Mouse (Mus musculus): ENCODE measurements around the gene Cyp27b1.
A peak's percentile ranks its signal among the peaks of the same experiment; 100 is the strongest.

The Cyp27b1 gene

GRCm38 (mm10) chr10:127062503-127062902 is 14.5 kb downstream of the Cyp27b1 start:
- Histone ChIP-seq H3K27me3 (ENCODE audit: insufficient read depth, low read length) (peaks cover 9% of the 10 kb centered on the region), H3K36me3 (ENCODE audit: insufficient read depth, low read length) (peaks cover 41% of the 10 kb centered on the region), H3K4me3 (replicated peaks; ENCODE audit: low read length) (0 out of 2 replicates have a peak overlapping the region, but pooled peaks have one; percentile 27), H3K4me1 (replicated peaks; ENCODE audit: low read depth, low read length) (peaks cover 74% of the 10 kb centered on the region), H3K9me3 (ENCODE audit: low read length) (no peaks in the 10 kb centered on the region)
- TF ChIP-seq POU5F1 (IDR thresholded peaks at IDR 0.05; ENCODE audit: borderline replicate concordance, low read length) (no peak), NANOG (IDR thresholded peaks at IDR 0.05; ENCODE audit: borderline replicate concordance, low read length) (no peak), CTCF (conservative IDR thresholded peaks at IDR 0.05; ENCODE audit: low read length) (no peak)

GRCm38 (mm10) chr10:127063239-127063872 is 15.3 kb downstream of the Cyp27b1 start, which contains the start of gene Cdk4:
TSS of gene Cdk4 (plus strand) at chr10:127063534.
- Histone ChIP-seq H3K9me3 (ENCODE audit: low read length) (no peaks in the 10 kb centered on the region), H3K27me3 (ENCODE audit: insufficient read depth, low read length) (peaks cover 6% of the 10 kb centered on the region), H3K4me3 (replicated peaks; ENCODE audit: low read length) (peak within 1 kb of the TSS; percentile 98), H3K4me1 (replicated peaks; ENCODE audit: low read depth, low read length) (peaks cover 74% of the 10 kb centered on the region), H3K36me3 (ENCODE audit: insufficient read depth, low read length) (peaks cover 43% of the 10 kb centered on the region)
- TF ChIP-seq POU5F1 (IDR thresholded peaks at IDR 0.05; ENCODE audit: borderline replicate concordance, low read length) (no peak), NANOG (IDR thresholded peaks at IDR 0.05; ENCODE audit: borderline replicate concordance, low read length) (no peak), CTCF (conservative IDR thresholded peaks at IDR 0.05; ENCODE audit: low read length) (no peak)

GRCm38 (mm10) chr10:127063913-127064870 is 16.1 kb downstream of the Cyp27b1 start:
- Histone ChIP-seq H3K36me3 (ENCODE audit: insufficient read depth, low read length) (peaks cover 52% of the 10 kb centered on the region), H3K4me1 (replicated peaks; ENCODE audit: low read depth, low read length) (peaks cover 75% of the 10 kb centered on the region), H3K4me3 (replicated peaks; ENCODE audit: low read length) (peak overlapping the region; percentile 98), H3K9me3 (ENCODE audit: low read length) (no peaks in the 10 kb centered on the region), H3K27me3 (ENCODE audit: insufficient read depth, low read length) (no peaks in the 10 kb centered on the region)
- TF ChIP-seq CTCF (conservative IDR thresholded peaks at IDR 0.05; ENCODE audit: low read length) = no peak
- no peak for TF ChIP-seq NANOG (IDR thresholded peaks at IDR 0.05; ENCODE audit: borderline replicate concordance, low read length)
- TF ChIP-seq POU5F1 (IDR thresholded peaks at IDR 0.05; ENCODE audit: borderline replicate concordance, low read length) = no peak

- H3K9me3 ChIP-seq (ENCODE audit: low read length) = no peaks in the 10 kb centered on the region
- H3K27me3 ChIP-seq (ENCODE audit: insufficient read depth, low read length) = no peaks in the 10 kb centered on the region
- H3K4me3 ChIP-seq (replicated peaks; ENCODE audit: low read length) = peak overlapping the region; percentile 98
- peaks cover 53% of the 10 kb centered on the region for H3K36me3 ChIP-seq (ENCODE audit: insufficient read depth, low read length)
- H3K4me1 ChIP-seq (replicated peaks; ENCODE audit: low read depth, low read length) = peaks cover 80% of the 10 kb centered on the region
- no peak for TF ChIP-seq NANOG (IDR thresholded peaks at IDR 0.05; ENCODE audit: borderline replicate concordance, low read length)
- no peak for TF ChIP-seq CTCF (conservative IDR thresholded peaks at IDR 0.05; ENCODE audit: low read length)
- no peak for TF ChIP-seq POU5F1 (IDR thresholded peaks at IDR 0.05; ENCODE audit: borderline replicate concordance, low read length)
Measured at GRCm38 (mm10) chr10:127065981-127066380, 17.9 kb downstream of the Cyp27b1 start.

- H3K4me1 ChIP-seq (replicated peaks; ENCODE audit: low read depth, low read length) = peaks cover 80% of the 10 kb centered on the region
- no peaks in the 10 kb centered on the region for H3K27me3 ChIP-seq (ENCODE audit: insufficient read depth, low read length)
- H3K9me3 ChIP-seq (ENCODE audit: low read length) = no peaks in the 10 kb centered on the region
- TF ChIP-seq CTCF (conservative IDR thresholded peaks at IDR 0.05; ENCODE audit: low read length) (no peak), POU5F1 (IDR thresholded peaks at IDR 0.05; ENCODE audit: borderline replicate concordance, low read length) (no peak)
- H3K4me3 ChIP-seq (replicated peaks; ENCODE audit: low read length) = 0 out of 2 replicates have a peak overlapping the region, but pooled peaks have one; percentile 26
- H3K36me3 ChIP-seq (ENCODE audit: insufficient read depth, low read length) = peaks cover 53% of the 10 kb centered on the region
Measured at GRCm38 (mm10) chr10:127066519-127067018, 18.5 kb downstream of the Cyp27b1 start.

- Histone ChIP-seq H3K27me3 (ENCODE audit: insufficient read depth, low read length) (no peaks in the 10 kb centered on the region), H3K4me3 (replicated peaks; ENCODE audit: low read length) (peak overlapping the region; percentile 88), H3K36me3 (ENCODE audit: insufficient read depth, low read length) (peaks cover 53% of the 10 kb centered on the region), H3K4me1 (replicated peaks; ENCODE audit: low read depth, low read length) (peaks cover 65% of the 10 kb centered on the region), H3K9me3 (ENCODE audit: low read length) (no peaks in the 10 kb centered on the region)
- no peak for TF ChIP-seq POU5F1 (IDR thresholded peaks at IDR 0.05; ENCODE audit: borderline replicate concordance, low read length)
- TF ChIP-seq CTCF (conservative IDR thresholded peaks at IDR 0.05; ENCODE audit: low read length) = no peak
- TF ChIP-seq NANOG (IDR thresholded peaks at IDR 0.05; ENCODE audit: borderline replicate concordance, low read length) = no peak
Measured at GRCm38 (mm10) chr10:127068360-127069038, 20.4 kb downstream of the Cyp27b1 start.

- Histone ChIP-seq H3K27me3 (ENCODE audit: insufficient read depth, low read length) (no peaks in the 10 kb centered on the region), H3K4me1 (replicated peaks; ENCODE audit: low read depth, low read length) (peaks cover 63% of the 10 kb centered on the region), H3K36me3 (ENCODE audit: insufficient read depth, low read length) (peaks cover 48% of the 10 kb centered on the region), H3K4me3 (replicated peaks; ENCODE audit: low read length) (peak overlapping the region; percentile 88), H3K9me3 (ENCODE audit: low read length) (no peaks in the 10 kb centered on the region)
- TF ChIP-seq POU5F1 (IDR thresholded peaks at IDR 0.05; ENCODE audit: borderline replicate concordance, low read length) (no peak), CTCF (conservative IDR thresholded peaks at IDR 0.05; ENCODE audit: low read length) (no peak), NANOG (IDR thresholded peaks at IDR 0.05; ENCODE audit: borderline replicate concordance, low read length) (no peak)
Measured at GRCm38 (mm10) chr10:127069281-127070189, 21.5 kb downstream of the Cyp27b1 start.

Data from E14TG2a.4 (cell line).